Mouse (Mus musculus): ENCODE measurements around the gene Rin2. TPM values are rescaled to one million over a fixed set of nuclear protein-coding genes. Genes with fewer than 3 reads are reported as not detected.
"Not testable (repeated sequence)": the region's sequence is repeated elsewhere in the genome, so short reads cannot be mapped to it uniquely, and the experiment has no call there.

The Rin2 gene
- polyA plus RNA-seq, 1 experiment from 2014 or later: 33.0 TPM

- H3K27ac ChIP-seq: no peak overlapping the region
- H3K27me3 ChIP-seq: no peaks in the 10 kb centered on the region
- no peaks in the 10 kb centered on the region for H3K4me1 ChIP-seq
- no peak overlapping the region for H3K9ac ChIP-seq
- H3K36me3 ChIP-seq: peaks cover 3% of the 10 kb centered on the region; the same call in 1 of the 2 replicates
- no peak for ATAC-seq (ENCODE audit: insufficient number of reproducible peaks, insufficient read depth, low FRiP score, low TSS enrichment, low read depth)
- H3K4me3 ChIP-seq: no peak overlapping the region
- no peaks in the 10 kb centered on the region for H3K9me3 ChIP-seq
- no peak overlapping the region for H3K4me2 ChIP-seq
- 89% methylated on average over 1 of the region's 1 CpGs for WGBS
These were observed 42.5 kb downstream of the Rin2 start for GRCm38 (mm10) chr2:145717539-145717938.

- no peak overlapping the region for H3K4me2 ChIP-seq
- H3K27me3 ChIP-seq: no peaks in the 10 kb centered on the region
- no peak overlapping the region for H3K27ac ChIP-seq
- no peaks in the 10 kb centered on the region for H3K4me1 ChIP-seq
- no peaks in the 10 kb centered on the region for H3K36me3 ChIP-seq
- H3K9ac ChIP-seq: no peak overlapping the region
- H3K4me3 ChIP-seq: no peak overlapping the region
- no peak for ATAC-seq (ENCODE audit: insufficient number of reproducible peaks, insufficient read depth, low FRiP score, low TSS enrichment, low read depth)
- no peaks in the 10 kb centered on the region for H3K9me3 ChIP-seq
- 75% methylated on average over 5 of the region's 5 CpGs for WGBS
These were observed 43.7 kb downstream of the Rin2 start for GRCm38 (mm10) chr2:145718624-145719183.

- Histone ChIP-seq H3K4me3 (no peak overlapping the region), H3K9ac (no peak overlapping the region), H3K4me2 (no peak overlapping the region), H3K36me3 (no peaks in the 10 kb centered on the region), H3K4me1 (no peaks in the 10 kb centered on the region), H3K27me3 (no peaks in the 10 kb centered on the region), H3K9me3 (no peaks in the 10 kb centered on the region), H3K27ac (no peak overlapping the region)
- no peak for ATAC-seq (ENCODE audit: insufficient number of reproducible peaks, insufficient read depth, low FRiP score, low TSS enrichment, low read depth)
- 75% methylated on average over 3 of the region's 3 CpGs for WGBS
These were observed 45.1 kb downstream of the Rin2 start for GRCm38 (mm10) chr2:145720157-145720556.

- H3K4me3 ChIP-seq: no peak overlapping the region
- no peaks in the 10 kb centered on the region for H3K27me3 ChIP-seq
- H3K4me2 ChIP-seq: no peak overlapping the region
- WGBS: 84% methylated on average over 2 of the region's 2 CpGs
- H3K4me1 ChIP-seq: no peaks in the 10 kb centered on the region
- no peak overlapping the region for H3K27ac ChIP-seq
- ATAC-seq (ENCODE audit: insufficient number of reproducible peaks, insufficient read depth, low FRiP score, low TSS enrichment, low read depth): no peak
- H3K9me3 ChIP-seq: no peaks in the 10 kb centered on the region
- no peak overlapping the region for H3K9ac ChIP-seq
- no peaks in the 10 kb centered on the region for H3K36me3 ChIP-seq
These were observed 45.7 kb downstream of the Rin2 start for GRCm38 (mm10) chr2:145720743-145721142.

DNA sequence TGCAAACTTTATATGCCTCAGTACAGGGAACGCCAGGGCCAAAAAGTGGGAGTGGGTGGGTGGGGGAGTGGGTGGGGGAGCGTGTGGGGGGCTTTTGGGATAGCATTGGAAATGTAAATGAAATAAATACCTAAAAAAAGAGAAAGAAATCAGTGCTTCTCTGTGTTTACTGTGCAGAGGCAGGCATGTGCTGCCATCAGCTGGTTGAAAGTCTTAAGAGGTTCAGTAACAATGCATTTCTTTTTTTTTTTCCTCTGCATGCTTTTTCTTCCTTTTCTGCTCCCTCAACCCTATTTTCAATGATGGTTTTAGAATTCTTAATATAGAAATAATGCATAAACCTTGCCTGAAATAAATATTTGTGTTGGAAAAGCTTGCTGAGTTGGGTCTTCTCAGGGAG, 47.3 kb downstream of the Rin2 start:
- not testable (repeated sequence) for H3K36me3 ChIP-seq; H3K4me2 ChIP-seq; H3K27me3 ChIP-seq; H3K9me3 ChIP-seq; ATAC-seq (ENCODE audit: insufficient number of reproducible peaks, insufficient read depth, low FRiP score, low TSS enrichment, low read depth); H3K4me3 ChIP-seq; H3K4me1 ChIP-seq; H3K27ac ChIP-seq; H3K9ac ChIP-seq
- WGBS: 64% methylated on average over 2 of the region's 2 CpGs

GRCm38 (mm10) chr2:145724288-145724687, 49.3 kb downstream of the Rin2 start:
- WGBS: 81% methylated on average over 1 of the region's 1 CpGs
- Histone ChIP-seq H3K27me3 (no peaks in the 10 kb centered on the region), H3K4me1 (no peaks in the 10 kb centered on the region), H3K36me3 (no peaks in the 10 kb centered on the region), H3K27ac (no peak overlapping the region), H3K9me3 (no peaks in the 10 kb centered on the region), H3K4me2 (no peak overlapping the region), H3K4me3 (no peak overlapping the region), H3K9ac (no peak overlapping the region)
- ATAC-seq (ENCODE audit: insufficient number of reproducible peaks, insufficient read depth, low FRiP score, low TSS enrichment, low read depth): no peak

GRCm38 (mm10) chr2:145729414-145729813, 54.4 kb downstream of the Rin2 start:
- Histone ChIP-seq H3K4me2 (no peak overlapping the region), H3K36me3 (no peaks in the 10 kb centered on the region), H3K4me1 (no peaks in the 10 kb centered on the region), H3K4me3 (no peak overlapping the region), H3K9me3 (no peaks in the 10 kb centered on the region), H3K27me3 (no peaks in the 10 kb centered on the region), H3K27ac (no peak overlapping the region), H3K9ac (no peak overlapping the region)
- no peak for ATAC-seq (ENCODE audit: insufficient number of reproducible peaks, insufficient read depth, low FRiP score, low TSS enrichment, low read depth)
- 81% methylated on average over 7 of the region's 7 CpGs for WGBS

DNA sequence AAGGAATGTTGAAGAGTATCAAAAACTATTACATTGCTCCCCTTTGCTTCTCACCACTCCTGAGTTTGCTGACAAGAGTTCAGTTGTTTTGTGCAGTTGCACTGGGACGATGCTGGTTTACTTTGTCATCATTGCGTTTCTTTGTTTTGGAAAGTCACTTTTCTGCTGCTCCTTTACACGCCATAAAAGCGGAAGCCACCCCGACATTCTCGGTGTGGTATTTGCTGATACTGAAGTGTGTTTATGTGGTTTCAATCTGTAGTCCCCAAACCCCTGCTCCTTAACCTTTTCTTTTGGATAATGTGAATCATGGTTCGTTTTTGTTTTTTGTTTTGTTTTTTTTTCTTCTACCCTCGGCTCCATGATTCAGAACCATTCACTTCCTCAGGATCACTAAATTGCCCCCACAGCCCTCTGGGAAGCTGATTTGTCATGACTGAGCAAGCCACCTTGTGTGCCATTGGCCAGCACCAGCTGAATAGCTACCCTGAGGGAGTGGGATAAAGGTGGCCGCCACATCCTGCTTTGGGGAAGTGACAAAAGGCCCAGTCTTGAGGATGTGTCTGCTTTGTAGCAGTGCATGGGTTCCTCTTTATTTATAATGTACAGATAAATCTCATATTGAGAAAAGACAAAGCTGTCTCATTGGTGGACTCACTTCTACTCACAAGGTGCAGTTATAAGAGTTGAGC, 55.3 kb downstream of the Rin2 start:
- WGBS: 73% methylated on average over 9 of the region's 9 CpGs
- Histone ChIP-seq H3K4me1 (no peaks in the 10 kb centered on the region; the same call in 1 of the 2 replicates), H3K4me2 (no peak overlapping the region)

GRCm38 (mm10) chr2:145730905-145731304, 55.9 kb downstream of the Rin2 start:
- H3K9ac ChIP-seq: no peak overlapping the region
- no peaks in the 10 kb centered on the region for H3K9me3 ChIP-seq
- no peaks in the 10 kb centered on the region for H3K36me3 ChIP-seq
- no peak for ATAC-seq (ENCODE audit: insufficient number of reproducible peaks, insufficient read depth, low FRiP score, low TSS enrichment, low read depth)
- H3K4me3 ChIP-seq: no peak overlapping the region
- no peak overlapping the region for H3K27ac ChIP-seq
- WGBS: 81% methylated on average over 7 of the region's 7 CpGs
- H3K4me2 ChIP-seq: no peak overlapping the region
- no peaks in the 10 kb centered on the region; the same call in 1 of the 2 replicates for H3K4me1 ChIP-seq
- H3K27me3 ChIP-seq: no peaks in the 10 kb centered on the region

More for the DNA sequence above, 55.3 kb downstream of the Rin2 start:
- ATAC-seq (ENCODE audit: insufficient number of reproducible peaks, insufficient read depth, low FRiP score, low TSS enrichment, low read depth): no peak
- Histone ChIP-seq H3K27ac (no peak overlapping the region), H3K36me3 (no peaks in the 10 kb centered on the region), H3K27me3 (no peaks in the 10 kb centered on the region), H3K9me3 (no peaks in the 10 kb centered on the region), H3K9ac (no peak overlapping the region), H3K4me3 (no peak overlapping the region)

- Histone ChIP-seq H3K4me2 (no peak overlapping the region), H3K9ac (no peak overlapping the region), H3K4me3 (no peak overlapping the region), H3K36me3 (no peaks in the 10 kb centered on the region), H3K4me1 (no peaks in the 10 kb centered on the region; the same call in 1 of the 2 replicates), H3K27me3 (no peaks in the 10 kb centered on the region), H3K9me3 (no peaks in the 10 kb centered on the region), H3K27ac (no peak overlapping the region)
- 85% methylated on average over 5 of the region's 5 CpGs for WGBS
- no peak for ATAC-seq (ENCODE audit: insufficient number of reproducible peaks, insufficient read depth, low FRiP score, low TSS enrichment, low read depth)
These were observed 60.1 kb downstream of the Rin2 start for GRCm38 (mm10) chr2:145735079-145735478.

- 57% methylated on average over 1 of the region's 1 CpGs for whole genome bisulfite sequencing
- H3K9me3 ChIP-seq: no peaks in the 10 kb centered on the region
- H3K4me1 ChIP-seq: no peaks in the 10 kb centered on the region; the same call in 1 of the 2 replicates
- no peaks in the 10 kb centered on the region for H3K36me3 ChIP-seq
- no peak overlapping the region for H3K27ac ChIP-seq
- no peak for ATAC-seq (ENCODE audit: insufficient number of reproducible peaks, insufficient read depth, low FRiP score, low TSS enrichment, low read depth)
- H3K4me2 ChIP-seq: no peak overlapping the region
- no peak overlapping the region for H3K4me3 ChIP-seq
- no peak overlapping the region for H3K9ac ChIP-seq
- no peaks in the 10 kb centered on the region for H3K27me3 ChIP-seq
These were observed 61.5 kb downstream of the Rin2 start for GRCm38 (mm10) chr2:145736543-145736942.

DNA sequence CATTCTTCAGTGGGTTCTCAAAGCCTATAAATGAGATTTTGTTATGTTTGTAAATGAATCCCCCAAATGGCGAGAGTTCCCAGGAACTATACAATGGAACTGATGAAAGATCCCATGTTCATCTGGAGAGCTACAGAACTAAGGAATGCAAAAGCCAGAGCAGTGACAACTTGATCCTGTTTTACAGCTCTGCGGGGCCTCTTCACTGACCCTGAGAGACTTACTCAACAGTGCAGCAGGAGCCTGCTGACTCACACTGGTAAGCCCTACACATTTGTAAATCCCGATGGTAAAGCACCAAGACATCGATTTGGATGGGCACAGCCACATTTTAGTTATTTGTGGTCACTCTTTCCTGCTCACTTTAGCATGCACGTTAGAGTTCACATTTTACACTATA, 62.2 kb downstream of the Rin2 start:
- Histone ChIP-seq H3K9ac (no peak overlapping the region), H3K4me2 (no peak overlapping the region), H3K9me3 (no peaks in the 10 kb centered on the region), H3K27me3 (no peaks in the 10 kb centered on the region), H3K4me1 (no peaks in the 10 kb centered on the region; the same call in 1 of the 2 replicates), H3K36me3 (no peaks in the 10 kb centered on the region), H3K27ac (no peak overlapping the region), H3K4me3 (no peak overlapping the region)
- 32% methylated on average over 5 of the region's 5 CpGs for WGBS
- no peak for ATAC-seq (ENCODE audit: insufficient number of reproducible peaks, insufficient read depth, low FRiP score, low TSS enrichment, low read depth)

Data from embryonic facial prominence, embryonic 13.5 days (tissue).